Mouse (Mus musculus) CD4-positive, CD25-positive, alpha-beta regulatory T cell, adult 4 months (primary cell): ENCODE measurements around the gene Art4. TPM values are rescaled to one million over a fixed set of nuclear protein-coding genes. Genes with fewer than 3 reads are reported as not detected.

Experiments
- ATAC-seq: one replicate; pipeline ENCODE4 v1.8.0; 2017
- polyA plus RNA-seq, 2 experiments: library from polyadenylated mRNA; unstranded; fragments of 100-300 nt; shearing (Covaris generic); gene quantifications; one replicate each; pipeline ENCODE4 v1.2.1; 2017

Art4 gene
- polyA plus RNA-seq, 2 experiments from 2014 or later, result 3.7 to 5.7 TPM

DNA sequence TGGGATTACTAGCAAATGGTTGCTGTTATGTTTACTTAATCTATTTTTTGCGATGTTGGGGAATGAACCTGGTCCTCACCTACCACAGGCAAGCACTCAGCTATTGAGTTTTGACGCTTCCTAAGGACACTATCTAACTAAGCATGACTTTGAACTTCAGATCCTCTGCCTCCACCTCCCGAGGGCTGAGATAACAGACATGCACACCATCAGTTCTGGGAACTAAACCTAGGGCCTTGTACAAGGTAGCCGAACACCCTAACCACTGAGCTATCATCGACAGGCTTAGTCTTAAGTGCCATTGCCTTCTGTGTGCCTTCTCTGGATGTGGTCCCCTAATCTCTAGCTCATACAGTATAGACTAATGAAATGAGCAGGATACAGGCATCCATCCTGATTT lies 7.8 kb upstream of the Art4 start:
- no peak for ATAC-seq

DNA sequence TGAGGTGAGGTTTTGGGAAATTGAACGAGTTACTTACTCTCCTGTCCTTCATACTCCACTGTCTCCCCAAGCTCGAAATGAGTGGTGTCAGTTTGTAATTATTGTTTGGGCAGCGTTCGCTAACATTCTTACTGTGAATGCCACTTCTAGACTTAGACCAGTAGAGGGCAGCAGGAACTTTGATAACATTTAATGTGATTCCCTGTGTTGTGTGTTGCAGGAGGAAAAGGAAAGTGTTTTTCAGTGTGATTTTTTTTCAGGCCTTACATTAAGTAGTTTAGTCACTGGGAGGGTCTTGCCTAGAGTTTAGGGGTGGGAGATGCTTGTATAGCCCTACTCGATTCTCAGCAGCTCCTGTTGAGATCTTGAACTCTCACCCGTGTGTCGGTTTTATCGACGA lies 3.5 kb upstream of the Art4 start:
- ATAC-seq, result peak; percentile 71

DNA sequence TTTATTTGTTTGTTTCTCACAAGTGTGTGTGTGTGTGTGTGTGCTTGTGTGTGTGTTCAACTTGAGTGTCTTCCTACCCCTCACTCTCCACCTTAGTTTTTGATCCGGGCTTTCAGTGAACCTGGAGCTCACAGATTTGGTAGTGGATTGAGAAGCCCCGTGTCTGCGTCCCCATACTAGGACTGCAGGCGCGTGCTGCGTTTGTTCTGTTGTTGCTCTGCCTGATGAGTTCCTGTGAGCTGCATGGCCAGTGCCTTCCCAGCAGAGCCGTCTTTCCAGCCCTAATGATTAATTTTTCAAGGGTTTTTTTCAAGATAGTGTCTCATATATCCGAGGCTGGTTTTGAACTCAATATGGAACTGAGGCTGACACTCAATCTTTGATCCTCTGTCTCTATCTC lies 887 bp upstream of the Art4 start:
- no peak for ATAC-seq

DNA sequence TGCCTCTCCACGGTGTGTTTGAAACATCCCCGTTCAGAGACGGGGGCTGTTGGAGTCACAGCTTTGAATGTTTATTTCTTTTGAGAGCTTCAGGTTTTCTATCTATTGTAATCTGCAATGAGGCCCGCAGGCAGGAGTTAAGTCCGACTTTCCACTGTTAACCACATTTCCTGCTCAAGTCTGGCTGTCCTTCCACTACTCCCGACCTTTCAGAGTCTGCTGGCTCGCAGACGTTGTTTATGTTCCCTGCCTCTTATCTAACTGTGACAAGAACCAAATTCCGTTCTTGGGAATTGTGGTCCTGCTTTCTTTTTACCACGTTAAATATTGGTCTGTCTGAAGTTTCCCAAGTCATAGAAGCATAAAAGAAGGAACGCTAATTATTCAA lies 334 bp upstream of the Art4 start:
- ATAC-seq, result no peak

DNA sequence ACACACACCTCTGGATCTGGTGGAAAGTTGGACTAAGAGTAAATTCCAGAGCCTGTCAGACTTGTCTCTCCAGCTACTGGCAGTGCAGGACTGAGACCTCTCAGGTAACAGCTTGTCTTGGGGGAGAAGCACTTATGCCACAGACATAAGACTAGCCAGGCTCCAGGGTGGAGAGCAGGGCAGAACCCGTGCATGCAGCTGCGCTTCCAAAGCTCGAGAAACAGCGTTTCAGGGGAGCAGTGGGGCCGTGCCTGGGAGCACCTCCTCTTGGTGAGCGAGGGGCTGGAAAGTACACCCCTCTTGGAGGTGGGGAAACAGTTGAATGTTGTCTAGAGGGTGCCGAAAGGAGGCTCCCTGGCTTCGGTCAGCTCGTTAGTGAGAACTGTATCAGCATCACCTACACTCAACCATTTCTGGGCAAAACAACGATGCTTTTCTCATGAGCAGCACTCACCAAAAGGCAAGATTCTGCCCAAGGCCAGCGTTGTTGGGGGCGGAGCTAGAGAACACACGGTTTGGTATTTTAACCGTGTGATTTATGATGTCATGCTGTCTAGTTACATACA lies 1.4 kb downstream of the Art4 start:
- peak; percentile 47 for ATAC-seq

DNA sequence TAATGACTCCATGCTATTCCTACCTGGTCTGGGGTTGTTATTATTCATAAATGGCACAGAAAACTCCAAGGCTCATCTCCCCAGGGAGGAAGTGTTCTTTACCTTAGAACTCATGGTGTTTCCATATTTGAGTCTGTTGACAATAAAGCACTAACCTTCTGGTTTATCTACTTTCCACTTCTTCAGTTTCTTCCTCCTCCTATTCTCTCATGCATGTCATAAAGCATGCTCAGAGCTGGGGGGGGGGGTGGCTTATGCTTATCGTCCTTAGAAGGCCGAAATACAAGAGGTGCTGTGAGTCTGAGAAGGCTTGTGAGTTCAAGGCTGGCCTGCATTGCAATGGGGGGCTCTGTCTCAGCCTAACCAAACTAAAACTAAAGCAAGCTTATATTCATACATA lies 2.4 kb downstream of the Art4 start:
- no peak for ATAC-seq

DNA sequence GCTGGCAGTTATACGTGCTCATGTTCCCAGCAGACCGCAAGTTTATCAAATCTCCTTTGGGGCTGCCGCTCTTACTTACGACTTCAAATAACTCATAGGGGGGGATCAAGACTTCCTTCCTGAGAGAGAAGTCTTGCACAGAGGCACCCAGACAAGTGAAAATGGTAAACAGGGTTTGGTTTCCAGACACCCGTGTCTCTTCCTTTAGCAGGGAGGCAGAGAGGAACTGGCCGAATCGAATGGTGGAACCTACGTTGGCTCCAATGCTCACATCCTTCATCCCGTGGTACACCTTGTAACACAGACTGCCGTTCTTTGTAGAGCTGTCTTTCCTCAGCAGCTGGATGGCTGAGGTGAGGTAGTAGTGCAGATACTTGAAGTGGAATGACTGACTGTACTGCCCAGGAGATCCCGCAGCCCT lies 3.2 kb downstream of the Art4 start:
- ATAC-seq, result peak; percentile 60

DNA sequence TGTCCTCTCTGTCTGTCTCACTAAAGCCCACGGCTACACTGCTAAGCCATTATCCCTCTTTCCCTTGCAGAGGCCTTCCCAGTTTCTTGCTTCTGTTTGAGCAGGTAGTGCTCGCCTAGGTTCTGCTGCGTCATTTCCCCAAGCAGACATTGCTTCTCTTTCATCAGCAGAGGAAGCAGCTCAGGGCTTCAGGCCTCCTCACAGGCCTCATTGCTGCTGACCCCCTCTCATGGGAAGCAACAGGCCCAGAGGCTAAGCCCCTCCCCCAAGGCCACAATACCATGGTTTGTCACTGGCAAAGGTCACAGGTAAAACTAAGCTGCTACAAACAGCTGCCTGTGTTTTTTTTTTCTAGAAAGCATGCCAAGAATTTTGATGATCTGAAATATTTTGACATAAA lies 4.8 kb downstream of the Art4 start:
- no peak for ATAC-seq

DNA sequence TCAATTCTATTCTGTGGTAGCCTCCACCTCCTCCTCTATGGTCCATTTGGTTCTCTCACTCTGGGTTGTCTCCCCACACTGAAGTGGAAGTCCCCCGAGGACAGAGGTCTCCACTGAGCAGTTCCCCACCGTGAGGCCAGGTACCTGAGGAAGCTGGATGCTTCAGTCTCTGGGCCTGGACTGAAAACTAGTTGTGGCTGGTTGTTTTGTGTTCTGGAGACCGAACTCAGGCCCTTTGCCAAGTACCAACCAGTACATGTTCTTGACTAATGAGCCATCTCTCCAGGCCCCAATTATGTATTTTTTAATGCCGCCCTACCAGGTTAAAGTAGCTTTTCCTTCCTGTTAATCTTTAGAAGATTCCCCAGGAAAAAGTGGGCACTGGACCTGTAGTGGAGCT lies 5.2 kb downstream of the Art4 start:
- no peak for ATAC-seq

DNA sequence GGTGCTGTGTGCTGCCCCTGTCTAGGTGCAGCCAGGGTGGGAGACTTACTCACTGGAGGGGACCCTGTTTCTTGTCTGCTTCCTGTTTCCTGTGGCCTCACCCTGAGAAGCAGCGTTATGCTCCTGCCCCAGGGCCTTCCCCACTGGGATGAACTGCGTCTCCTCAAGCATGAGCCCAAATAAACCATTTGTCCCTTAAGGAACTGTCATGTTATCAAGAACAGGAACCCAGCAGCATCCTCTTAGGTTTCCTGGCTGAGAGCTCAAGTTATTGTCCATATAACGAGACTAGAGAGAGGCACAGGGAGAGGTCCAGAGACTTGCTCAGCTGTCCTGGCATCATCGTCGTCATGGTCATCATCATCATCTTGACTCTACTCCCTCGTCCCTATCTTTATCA lies 7.3 kb downstream of the Art4 start:
- ATAC-seq, result no peak

DNA sequence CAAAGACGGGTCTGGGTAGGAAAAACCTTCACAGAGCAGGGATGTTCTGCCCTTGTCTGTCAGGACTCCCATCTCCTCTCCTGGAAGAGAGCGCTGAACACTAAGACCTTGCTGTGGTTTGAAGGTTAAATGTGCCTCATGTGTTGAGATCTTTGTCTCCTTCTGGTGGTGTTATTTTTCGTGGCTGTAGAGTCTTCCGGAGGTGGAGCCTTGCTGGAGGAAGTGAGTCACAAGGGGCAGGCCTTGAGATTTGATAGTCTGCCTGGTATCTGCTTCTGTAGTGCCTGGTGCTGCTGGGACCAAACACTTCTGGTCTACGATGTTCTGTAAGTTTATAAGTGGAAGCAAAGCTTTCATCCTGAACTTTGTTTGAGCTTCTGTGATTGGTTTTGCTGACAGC lies 8.6 kb downstream of the Art4 start:
- ATAC-seq, result no peak

DNA sequence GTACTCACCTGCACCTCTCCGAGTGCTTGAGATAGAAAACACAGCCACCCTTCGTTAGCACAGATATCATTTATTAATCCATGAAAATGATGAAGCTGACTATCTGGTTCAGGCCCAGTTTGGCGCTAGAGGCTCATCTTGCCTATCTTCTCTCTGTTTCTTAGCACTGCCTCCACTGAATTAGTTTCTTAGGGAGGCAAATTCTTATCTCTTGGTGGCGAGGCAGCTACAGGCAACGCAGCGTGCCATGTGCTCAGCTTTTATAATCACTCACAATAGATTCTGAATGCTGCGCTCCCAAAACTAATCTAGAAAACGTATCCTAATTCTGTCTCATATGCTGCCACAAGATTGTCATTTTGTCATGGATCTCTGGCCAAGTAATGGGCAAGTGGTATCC lies 9.1 kb downstream of the Art4 start:
- ATAC-seq, result no peak

DNA sequence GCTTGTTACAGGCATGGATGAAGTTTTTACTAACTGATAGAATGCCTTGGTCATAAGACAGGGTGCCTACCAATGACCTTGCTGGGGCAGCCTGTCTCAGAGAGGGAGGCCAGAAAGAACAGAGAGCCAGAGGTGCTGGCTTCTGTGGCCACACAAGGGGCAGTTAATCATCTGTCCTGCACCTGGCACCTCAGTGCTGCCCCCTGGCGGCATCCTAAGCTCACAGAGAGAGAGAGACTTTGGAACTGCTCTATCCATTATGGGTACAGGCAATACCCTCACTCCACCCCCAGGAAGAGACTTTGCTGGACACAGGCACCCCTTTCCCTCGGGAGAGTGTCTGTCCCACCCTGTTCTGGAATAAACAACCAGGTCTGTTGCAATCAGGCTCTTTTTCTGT lies 9.7 kb downstream of the Art4 start:
- ATAC-seq, result peak; percentile 51

DNA sequence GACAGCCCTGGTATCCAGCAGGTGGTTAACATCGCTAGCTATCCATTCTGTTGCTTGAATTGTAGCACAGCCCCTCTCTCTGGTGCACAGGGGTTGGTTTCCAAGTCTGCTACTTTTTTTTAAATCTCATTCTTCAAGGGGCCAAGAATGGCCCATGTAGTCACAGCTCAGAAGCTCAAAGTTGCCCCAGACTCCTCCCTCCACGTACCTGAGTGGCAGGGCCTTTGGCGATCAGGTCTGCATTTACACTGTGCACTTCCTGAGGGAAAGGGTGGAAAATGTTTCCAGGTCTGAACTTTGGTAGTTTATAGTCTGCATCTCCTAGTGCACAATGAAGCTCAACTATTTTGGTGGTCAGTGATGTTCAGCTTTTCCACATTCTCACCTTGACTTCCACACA lies 10.3 kb downstream of the Art4 start:
- no peak for ATAC-seq

DNA sequence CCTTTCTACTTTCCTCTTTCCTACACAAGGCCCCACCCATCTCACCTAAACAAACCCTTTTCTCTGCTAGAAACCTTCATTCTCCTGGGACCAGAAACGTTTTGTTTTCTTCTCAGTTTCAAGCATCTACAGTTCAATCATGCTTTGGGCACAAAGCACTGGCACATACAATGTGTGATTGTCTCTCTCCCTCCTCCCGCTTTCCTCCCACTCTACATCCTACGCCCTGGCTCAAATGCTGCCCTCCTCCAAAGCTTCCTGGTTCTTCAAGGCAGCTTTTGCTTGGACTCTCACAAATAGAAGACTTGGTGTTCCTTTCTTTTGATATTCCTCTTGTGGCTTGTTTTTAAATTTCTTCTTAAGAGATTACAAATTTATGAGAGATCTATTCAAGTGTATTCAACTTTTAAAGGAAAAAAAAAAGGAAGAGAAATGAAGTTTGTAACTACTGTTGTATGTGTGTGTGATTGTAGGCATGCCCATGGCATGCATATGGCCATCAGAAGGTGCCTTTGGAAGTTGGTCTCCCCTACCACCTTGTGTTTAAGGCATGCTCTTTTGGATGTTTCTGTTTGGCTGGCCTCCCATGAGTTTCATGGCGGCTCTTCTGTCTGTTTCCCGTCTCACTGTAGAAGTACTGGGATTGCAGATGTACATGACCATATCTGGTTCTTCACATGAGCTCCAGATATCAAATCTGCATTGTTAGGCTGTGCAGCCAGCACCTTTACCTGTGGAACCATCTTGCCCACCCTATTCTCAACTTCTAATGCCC lies 11.6 kb downstream of the Art4 start:
- ATAC-seq, result no peak

DNA sequence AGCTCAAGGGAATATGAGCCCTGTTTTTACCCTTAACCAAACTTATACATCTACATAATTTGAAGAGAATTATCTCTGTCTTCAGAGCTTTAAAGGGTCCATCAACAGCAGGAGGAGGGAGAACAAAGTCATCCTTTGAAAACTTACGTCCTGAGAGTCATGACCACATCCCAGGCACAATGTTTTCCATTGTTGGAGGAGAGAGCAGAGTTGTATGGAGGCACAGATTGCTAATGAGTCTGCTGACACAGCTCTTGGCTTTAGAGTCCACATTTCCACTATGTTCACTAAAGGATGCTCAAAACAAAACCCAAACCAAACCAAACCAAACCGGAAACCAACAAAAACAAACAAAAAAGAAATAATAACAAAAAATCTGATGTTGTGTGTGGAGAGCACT lies 12.6 kb downstream of the Art4 start:
- no peak for ATAC-seq

DNA sequence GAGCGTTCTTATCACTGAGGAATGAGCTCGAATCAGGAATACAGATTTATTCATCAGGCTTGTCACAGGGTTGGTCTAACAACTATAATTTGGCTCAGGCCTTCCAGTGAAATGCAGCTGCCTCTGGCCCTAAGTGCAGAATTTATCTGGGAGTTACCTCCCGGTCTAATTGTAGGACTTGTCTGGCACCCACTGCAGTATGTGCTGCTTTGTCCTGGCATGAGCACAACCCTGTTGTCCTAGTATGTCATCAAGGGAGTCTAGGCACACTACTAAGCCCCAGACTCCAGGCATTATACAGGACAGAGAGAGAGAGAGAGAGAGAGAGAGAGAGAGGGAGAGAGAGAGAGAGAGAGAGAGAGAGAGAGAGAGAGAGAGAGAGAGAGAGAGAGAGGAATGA lies 20.2 kb downstream of the Art4 start:
- no peak for ATAC-seq

DNA sequence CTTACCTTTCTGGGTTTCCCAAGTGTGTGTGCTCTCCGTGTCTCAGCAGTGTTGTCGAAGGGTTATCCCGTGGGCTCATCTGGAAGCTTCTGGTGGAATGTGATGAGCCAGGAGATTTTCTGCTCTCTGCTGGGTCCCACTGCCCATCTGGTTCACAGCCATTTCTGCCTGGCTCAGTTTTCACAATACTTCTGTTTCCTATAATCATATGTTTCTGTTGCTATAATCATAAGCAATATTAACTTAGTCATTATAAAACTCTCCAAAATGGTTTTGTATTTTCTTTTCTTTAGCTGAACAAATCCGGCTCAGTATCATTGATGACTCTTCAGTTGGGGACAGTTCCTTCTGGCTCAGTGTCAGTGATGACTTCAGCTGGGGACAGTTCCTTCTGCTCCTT lies 22.2 kb downstream of the Art4 start, which contains the start of gene Smco3:
TSS of gene Smco3 (minus strand) at position 101 of the 400 bp plus-strand sequence.
- no peak for ATAC-seq

DNA sequence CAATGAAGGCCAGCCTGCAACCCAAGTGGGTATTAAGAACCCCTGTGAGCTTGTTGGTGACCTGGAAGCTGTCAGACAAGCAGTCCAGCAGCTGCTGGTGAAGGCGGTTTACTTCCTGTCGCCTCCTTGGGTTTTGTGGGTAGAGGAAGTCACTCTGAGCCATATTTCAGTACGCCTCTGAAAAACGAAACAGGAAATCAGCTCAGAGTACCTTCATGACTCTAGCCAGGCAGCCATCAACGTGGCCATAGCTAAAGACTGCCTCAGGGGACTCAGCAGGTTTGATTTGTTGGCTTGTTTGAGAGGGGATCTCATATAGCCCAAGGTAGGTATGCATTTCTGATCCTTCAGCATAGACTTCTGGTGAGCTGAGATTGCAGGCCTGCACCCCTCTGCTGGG lies 25.8 kb downstream of the Art4 start:
- peak; percentile 13 for ATAC-seq

DNA sequence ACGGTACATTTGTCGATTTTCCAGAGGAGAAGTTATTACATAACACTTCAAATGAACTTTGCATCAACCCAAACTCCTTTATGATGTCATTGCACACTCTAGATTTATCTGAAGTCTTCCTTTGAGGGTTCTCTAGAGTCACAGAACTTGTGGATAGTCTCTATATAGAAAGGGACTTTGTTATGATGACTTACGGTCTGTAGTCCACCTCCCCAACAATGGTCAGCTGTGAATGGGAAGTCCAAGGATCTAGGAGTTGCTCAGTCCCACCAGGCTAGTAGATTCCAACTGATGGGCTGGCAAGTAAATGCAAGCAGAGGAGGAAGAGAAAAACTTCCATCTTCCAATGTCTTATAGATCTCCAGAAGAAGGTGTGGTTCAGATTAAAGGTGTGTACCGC lies 28.9 kb downstream of the Art4 start:
- no peak for ATAC-seq

DNA sequence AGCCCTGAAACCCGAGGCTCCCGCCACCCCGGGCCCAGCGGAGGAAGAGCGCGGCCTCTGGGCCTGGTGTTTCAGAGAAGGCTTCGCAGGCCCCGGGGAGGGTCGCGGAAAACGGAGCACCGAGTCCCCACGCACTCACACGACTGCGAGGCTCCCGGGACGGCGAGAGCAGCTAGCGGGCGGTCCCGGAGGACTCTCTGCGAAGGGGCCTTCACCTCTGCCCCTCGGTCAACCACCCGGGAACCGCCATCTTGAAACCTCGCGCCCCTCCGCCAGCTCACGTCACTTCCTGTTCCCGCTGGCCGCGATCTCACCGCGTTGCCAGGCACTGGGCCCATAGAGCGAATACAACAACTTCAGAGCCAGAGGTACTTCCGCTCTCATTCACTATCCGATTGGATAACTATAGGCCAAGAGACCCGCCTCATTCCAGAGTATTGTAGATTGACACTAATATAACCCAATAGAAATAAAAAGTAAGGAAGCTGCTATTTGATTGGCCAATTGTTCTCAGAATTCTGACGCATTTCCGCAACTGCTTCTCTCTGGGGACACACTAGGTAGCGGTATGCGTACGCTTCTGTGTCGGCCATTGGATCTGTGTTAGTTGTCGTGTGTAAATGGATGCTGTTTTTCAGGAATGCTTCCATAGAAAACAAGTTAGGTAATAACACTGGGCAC lies 29.5 kb downstream of the Art4 start, which contains the start of gene Wbp11:
TSS of gene Wbp11 (minus strand) at position 353 of the 681 bp plus-strand sequence.
- ATAC-seq, result peak; percentile 98

DNA sequence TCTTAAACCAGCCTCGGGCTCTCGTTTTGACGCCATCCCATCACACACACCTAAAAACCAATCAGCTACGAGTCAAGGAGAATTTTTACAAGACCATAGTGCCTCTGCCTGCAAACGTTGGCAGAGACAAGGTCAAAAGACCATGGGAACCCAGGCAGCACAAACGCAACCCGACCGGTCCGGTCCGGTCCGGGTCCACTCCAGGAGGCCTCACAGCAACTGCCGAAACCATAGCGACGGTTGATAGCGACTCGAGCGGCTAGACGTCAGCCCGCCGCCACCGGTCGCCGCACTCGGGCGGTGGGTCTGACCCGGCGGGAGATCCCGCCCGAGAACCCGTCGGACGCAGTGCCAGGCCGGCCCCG lies 30.0 kb downstream of the Art4 start, which contains the start of gene BC049715:
TSS of gene BC049715 (plus strand) at position 111 of the 365 bp plus-strand sequence.
- no peak for ATAC-seq

DNA sequence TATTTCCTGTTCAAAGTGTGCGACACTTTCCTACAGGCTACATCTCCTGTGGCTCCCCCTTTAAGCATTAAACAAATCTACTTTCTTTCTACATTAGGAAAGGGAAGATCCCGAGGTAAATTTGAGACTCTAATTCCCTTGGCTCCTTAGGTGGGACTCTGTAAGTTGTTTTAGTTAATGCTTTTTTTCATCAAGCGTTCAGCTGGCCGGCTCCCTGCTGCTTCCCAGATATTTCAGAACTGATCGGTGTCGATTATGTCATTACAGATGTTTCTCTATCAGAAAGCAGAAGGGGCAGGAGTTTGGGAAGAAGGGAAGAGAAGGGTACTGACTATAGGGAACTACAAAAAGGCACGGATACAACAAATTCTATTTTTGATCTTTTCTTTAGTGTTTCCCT lies 30.4 kb downstream of the Art4 start:
- ATAC-seq, result no peak

DNA sequence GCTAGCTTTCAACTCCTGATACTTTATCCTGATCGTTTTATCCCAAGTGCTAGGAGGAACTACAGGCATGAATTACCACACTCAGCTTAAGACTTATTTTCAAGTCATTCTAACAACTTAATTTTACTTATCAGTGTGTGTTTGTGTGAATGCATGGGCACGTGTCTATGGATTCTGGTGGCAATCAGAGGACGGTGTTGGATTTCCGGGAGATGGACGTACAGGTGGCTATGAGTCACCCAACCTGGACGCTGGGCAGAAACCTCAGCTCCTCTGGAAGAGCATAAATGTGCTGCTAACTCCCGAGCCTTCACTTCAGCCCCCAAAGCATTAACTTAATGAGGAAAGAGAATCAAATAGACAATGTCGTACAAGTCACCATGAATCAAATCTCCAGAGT lies 32.5 kb downstream of the Art4 start:
- ATAC-seq, result no peak
